Mouse (Mus musculus) spleen, postnatal 14 days (tissue): Measurements from ENCODE around the gene Tmem171.

Experiments
- DNase-seq, 2 experiments: peaks; one replicate each; pipeline ENCODE4 v3.0.0; 2021 to 2022; ENCODE audit warnings: low spot score in 2 of 2

Gene Tmem171

GRCm38 (mm10) chr13:98647775-98648568, 46.7 kb downstream of the Tmem171 start:
- no peak for DNase-seq

- DNase-seq: no peak
Observed at GRCm38 (mm10) chr13:98638507-98639166, 56.0 kb downstream of the Tmem171 start.

- no peak for DNase-seq
Observed at GRCm38 (mm10) chr13:98637145-98637544, 57.5 kb downstream of the Tmem171 start, which contains the start of gene Tmem174. TSS of gene Tmem174 (minus strand) at chr13:98637410.

- DNase-seq: no peak
Observed at GRCm38 (mm10) chr13:98636571-98636970, 58.1 kb downstream of the Tmem171 start.
